In genomic region chr17:23828271-23829001, GRCm38 (mm10) we compare ENCODE assay signal across 8 mouse cellular contexts. TPM values are rescaled to one million over a fixed set of nuclear protein-coding genes. Genes with fewer than 3 reads are reported as not detected.
DNase-seq lines count a peak whose midpoint lies in the region; ATAC-seq and TF ChIP-seq lines count a peak whose summit lies in the region.

No protein-coding gene starts in this region.

- H3K4me2 ChIP-seq in liver, embryonic 13.5 days: peak overlapping the region; percentile 92
- H3K4me2 ChIP-seq in myocyte (ENCODE audit: low read depth): peak overlapping the region; percentile 87
- peak overlapping the region; percentile 87 for H3K4me2 ChIP-seq in stomach, postnatal 0 days (replicated peaks; ENCODE audit: low read depth)

- H3K27ac ChIP-seq in liver, embryonic 13.5 days: peak overlapping the region; percentile 82
- H3K27ac ChIP-seq in stomach, postnatal 0 days (replicated peaks): peak overlapping the region; percentile 89

- H3K79me2 ChIP-seq in myocyte (ENCODE audit: control insufficient read depth, insufficient read depth): peaks cover 28% of the 10 kb centered on the region

- H3K9me3 ChIP-seq in liver, embryonic 13.5 days (replicated peaks): no peaks in the 10 kb centered on the region
- no peaks in the 10 kb centered on the region for H3K9me3 ChIP-seq in stomach, postnatal 0 days (ENCODE audit: control insufficient read depth, low read length)

- peak; percentile 5 for TF ChIP-seq POLR2A in myocyte (IDR thresholded peaks at IDR 0.05; ENCODE audit: insufficient read length, low read depth)

- ATAC-seq in liver, embryonic 13.5 days (ENCODE audit: low read depth): peak; percentile 70
- ATAC-seq in stomach, postnatal 0 days (ENCODE audit: low FRiP score, low TSS enrichment): peak; percentile 55

- TF ChIP-seq CTCF in stomach, postnatal 0 days (IDR thresholded peaks at IDR 0.05; ENCODE audit: low read depth): peak; percentile 32; the same call in 1 of the 2 replicates

- WGBS in liver, embryonic 13.5 days (ENCODE audit: insufficient replicate concordance): under 1% methylated on average over 47 of the region's 47 CpGs
- under 1% methylated on average over 36 of the region's 47 CpGs for WGBS in stomach, postnatal 0 days

- peak overlapping the region; percentile 90 for H3K9ac ChIP-seq in liver, embryonic 13.5 days
- peak overlapping the region; percentile 87 for H3K9ac ChIP-seq in stomach, postnatal 0 days (ENCODE audit: low read length)

- peaks cover 31% of the 10 kb centered on the region for H3K27me3 ChIP-seq in liver, embryonic 13.5 days
- no peaks in the 10 kb centered on the region for H3K27me3 ChIP-seq in myocyte (ENCODE audit: control insufficient read depth, insufficient read depth, insufficient read length)
- H3K27me3 ChIP-seq in stomach, postnatal 0 days (ENCODE audit: control insufficient read depth, insufficient read depth, low read length): no peaks in the 10 kb centered on the region

- peaks cover 39% of the 10 kb centered on the region for H3K36me3 ChIP-seq in liver, embryonic 13.5 days
- H3K36me3 ChIP-seq in myocyte (ENCODE audit: control insufficient read depth, insufficient read depth): peaks cover 30% of the 10 kb centered on the region
- peaks cover 9% of the 10 kb centered on the region for H3K36me3 ChIP-seq in stomach, postnatal 0 days (ENCODE audit: control insufficient read depth, insufficient read depth, low read length)

- peak overlapping the region; percentile 72 for H3ac ChIP-seq in myocyte (ENCODE audit: control insufficient read depth, insufficient read length)

- TF ChIP-seq EP300 in stomach, postnatal 0 days (optimal IDR thresholded peaks at IDR 0.05): no peak

- H3K4me1 ChIP-seq in liver, embryonic 13.5 days (replicated peaks): peaks cover 33% of the 10 kb centered on the region
- no peaks in the 10 kb centered on the region; the same call in 1 of the 2 replicates for H3K4me1 ChIP-seq in stomach, postnatal 0 days (replicated peaks; ENCODE audit: control insufficient read depth, insufficient read depth)

- H3K4me3 ChIP-seq in liver, embryonic 13.5 days (replicated peaks): peak overlapping the region; percentile 77
- peak overlapping the region; percentile 77 for H3K4me3 ChIP-seq in myocyte
- peak overlapping the region; percentile 70 for H3K4me3 ChIP-seq in stomach, postnatal 0 days (ENCODE audit: low read depth, low read length)

- peak; percentile 58 for DNase-seq in ovary, postnatal 36 days (ENCODE audit: low spot score)
- no peak for DNase-seq in ovary, postnatal 14 days (ENCODE audit: low spot score)
- DNase-seq in cerebellum, postnatal 36 days: peak; percentile 35 to 49
- peak; percentile 40 to 44 for DNase-seq in gastrocnemius, adult 8-10 months (ENCODE audit: low spot score in 2 of 2)
- DNase-seq in kidney, adult 9 months: peak; percentile 65
- peak; percentile 64 for DNase-seq in liver, embryonic 13.5 days
- peak; percentile 66 for DNase-seq in stomach, postnatal 0 days (ENCODE audit: low spot score)

TF ChIP-seq in myocyte, 11 proteins besides CTCF, POLR2A, EP300 and RAD21:
- no peak for TF ChIP-seq E2F4 (IDR thresholded peaks at IDR 0.05; ENCODE audit: insufficient read depth)
- TF ChIP-seq POLR2AphosphoS2 (IDR thresholded peaks at IDR 0.05; ENCODE audit: insufficient read length, low read depth): peak; percentile 68

RNA-seq across cellular contexts. Expression of gene Elob, which starts 0.5 kb away (rescaled TPM):
- total RNA-seq in gastrocnemius, adult 8-10 months (2022): 100 to 1,000 TPM; 403 to 511 (median 426) TPM
- 535 and 572 TPM in 2 replicates for polyA plus RNA-seq in liver, embryonic 13.5 days (2015; fragmentation: Nextera tagmentation; extraction: Ambion mirVana)
- polyA plus RNA-seq in myocyte (2012; fragmentation: generic; extraction: Trizol): 986 TPM
- polyA plus RNA-seq in stomach, postnatal 0 days (2015; fragmentation: Nextera tagmentation; extraction: Ambion mirVana): 881 and 1,013 TPM in 2 replicates

RNA-seq across cellular contexts. Expression of gene Prss33, which starts 7.4 kb away (rescaled TPM):
- total RNA-seq in gastrocnemius, adult 8-10 months (2022): not detected
- polyA plus RNA-seq in liver, embryonic 13.5 days (2015; fragmentation: Nextera tagmentation; extraction: Ambion mirVana): not detected in 2 replicates
- not detected for polyA plus RNA-seq in myocyte (2012; fragmentation: generic; extraction: Trizol)
- polyA plus RNA-seq in stomach, postnatal 0 days (2015; fragmentation: Nextera tagmentation; extraction: Ambion mirVana): 0.11 TPM in 1 of 2 replicates, not detected in the other

RNA-seq across cellular contexts. Expression of gene Prss32, which starts 15.2 kb away (rescaled TPM):
- not detected for total RNA-seq in gastrocnemius, adult 8-10 months (2022)
- not detected in 2 replicates for polyA plus RNA-seq in liver, embryonic 13.5 days (2015; fragmentation: Nextera tagmentation; extraction: Ambion mirVana)
- polyA plus RNA-seq in myocyte (2012; fragmentation: generic; extraction: Trizol): 0.04 TPM
- polyA plus RNA-seq in stomach, postnatal 0 days (2015; fragmentation: Nextera tagmentation; extraction: Ambion mirVana): 13.6 and 14.8 TPM in 2 replicates

RNA-seq across cellular contexts. Expression of gene Prss41, which starts 15.5 kb away (rescaled TPM):
- total RNA-seq in gastrocnemius, adult 8-10 months (2022): under 1 TPM in 2 of 4 experiments, not detected in 2; 0.68 to 0.85 TPM
- polyA plus RNA-seq in liver, embryonic 13.5 days (2015; fragmentation: Nextera tagmentation; extraction: Ambion mirVana): 0.09 and 0.22 TPM in 2 replicates
- 0.05 TPM for polyA plus RNA-seq in myocyte (2012; fragmentation: generic; extraction: Trizol)
- 0.88 and 0.90 TPM in 2 replicates for polyA plus RNA-seq in stomach, postnatal 0 days (2015; fragmentation: Nextera tagmentation; extraction: Ambion mirVana)

RNA-seq across cellular contexts. Expression of gene Srrm2, which starts 38.1 kb away (rescaled TPM):
- total RNA-seq in gastrocnemius, adult 8-10 months (2022): 100 to 1,000 TPM; 152 to 180 (median 170) TPM
- 228 and 235 TPM in 2 replicates for polyA plus RNA-seq in liver, embryonic 13.5 days (2015; fragmentation: Nextera tagmentation; extraction: Ambion mirVana)
- polyA plus RNA-seq in myocyte (2012; fragmentation: generic; extraction: Trizol): 58.2 TPM
- polyA plus RNA-seq in stomach, postnatal 0 days (2015; fragmentation: Nextera tagmentation; extraction: Ambion mirVana): 211 and 215 TPM in 2 replicates

Comparison
In these comparisons a context has a peak if more than half of its experiments do, and no peak if none do; other contexts are left out.
1. RNA of gene Prss32, which starts 15.2 kb away (polyA plus RNA-seq): 13.6 to 14.8 TPM in stomach, postnatal 0 days; 0.04 TPM in myocyte (single experiment) and not detected in liver, embryonic 13.5 days; every median in the first group is over 10 times any median in the second.
2. Peak in every context shown above with its lines, with median percentiles within 50 percentile points of each other: H3K4me2 ChIP-seq and H3K4me3 ChIP-seq.